Mouse (Mus musculus) T-cell, adult 2 months (primary cell): ENCODE results near the gene Hsf2bp.

Experiments used
- DNase-seq: peaks from one replicate; pipeline ENCODE4 v3.0.0; 2022; ENCODE audit warnings: low spot score

The Hsf2bp gene

GRCm38 (mm10) chr17:32031684-32032083 lies 4.5 kb downstream of the Hsf2bp start:
- DNase-seq = no peak

- no peak for DNase-seq
Measured at GRCm38 (mm10) chr17:32028301-32028700, 7.8 kb downstream of the Hsf2bp start.

- no peak for DNase-seq
Measured at GRCm38 (mm10) chr17:32027666-32028065, 8.5 kb downstream of the Hsf2bp start.

GRCm38 (mm10) chr17:32025386-32025785 lies 10.8 kb downstream of the Hsf2bp start:
- peak; percentile 41 for DNase-seq

- DNase-seq = no peak
Measured at GRCm38 (mm10) chr17:32024671-32025073, 11.5 kb downstream of the Hsf2bp start.

GRCm38 (mm10) chr17:32023088-32023487 lies 13.1 kb downstream of the Hsf2bp start:
- DNase-seq = peak; percentile 44

GRCm38 (mm10) chr17:32022551-32022950 lies 13.6 kb downstream of the Hsf2bp start:
- DNase-seq = no peak

GRCm38 (mm10) chr17:32021981-32022380 lies 14.2 kb downstream of the Hsf2bp start:
- DNase-seq = no peak

GRCm38 (mm10) chr17:32018127-32018894 lies 17.8 kb downstream of the Hsf2bp start:
- no peak for DNase-seq

GRCm38 (mm10) chr17:32016481-32016880 lies 19.7 kb downstream of the Hsf2bp start:
- no peak for DNase-seq

GRCm38 (mm10) chr17:32013659-32014058 lies 22.5 kb downstream of the Hsf2bp start:
- DNase-seq = no peak

GRCm38 (mm10) chr17:32012254-32012653 lies 23.9 kb downstream of the Hsf2bp start:
- DNase-seq = no peak

GRCm38 (mm10) chr17:32011694-32012093 lies 24.5 kb downstream of the Hsf2bp start:
- DNase-seq = no peak

- DNase-seq = no peak
Measured at GRCm38 (mm10) chr17:32006800-32007199, 29.3 kb downstream of the Hsf2bp start.

GRCm38 (mm10) chr17:32003251-32003650 lies 32.9 kb downstream of the Hsf2bp start:
- DNase-seq = no peak

GRCm38 (mm10) chr17:31998351-31998750 lies 37.8 kb downstream of the Hsf2bp start:
- DNase-seq = no peak

- DNase-seq = no peak
Measured at GRCm38 (mm10) chr17:31996331-31996730, 39.8 kb downstream of the Hsf2bp start.

GRCm38 (mm10) chr17:31995784-31996183 lies 40.4 kb downstream of the Hsf2bp start:
- DNase-seq = no peak

GRCm38 (mm10) chr17:31994132-31994531 lies 42.0 kb downstream of the Hsf2bp start:
- no peak for DNase-seq

- DNase-seq = no peak
Measured at GRCm38 (mm10) chr17:31993354-31993753, 42.8 kb downstream of the Hsf2bp start.

- no peak for DNase-seq
Measured at GRCm38 (mm10) chr17:31992004-31992403, 44.1 kb downstream of the Hsf2bp start.

- DNase-seq = no peak
Measured at GRCm38 (mm10) chr17:31989035-31989434, 47.1 kb downstream of the Hsf2bp start.

- DNase-seq = no peak
Measured at GRCm38 (mm10) chr17:31986915-31987314, 49.2 kb downstream of the Hsf2bp start.

GRCm38 (mm10) chr17:31983491-31983890 lies 52.7 kb downstream of the Hsf2bp start:
- DNase-seq = no peak
